Mouse (Mus musculus) frontal cortex, adult (tissue): Measurements from ENCODE around the gene Fndc10.
A peak's percentile ranks its signal among the peaks of the same experiment; 100 is the strongest.
"Not testable (repeated sequence)": the region's sequence is repeated elsewhere in the genome, so short reads cannot be mapped to it uniquely, and the experiment has no call there.

Experiments used
- ATAC-seq: cut with Nextera tagmentation; 2 replicates; pipeline ENCODE4 v1.9.2; 2017; ENCODE audit warnings: mild to moderate bottlenecking, moderate library complexity, mixed read lengths; ENCODE audit not compliant: low TSS enrichment

The Fndc10 gene

GRCm38 (mm10) chr4:155687764-155688163 is 6.4 kb upstream of the Fndc10 start:
- ATAC-seq = not testable (repeated sequence)

GRCm38 (mm10) chr4:155690571-155691375 is 3.4 kb upstream of the Fndc10 start:
- ATAC-seq = no peak

DNA sequence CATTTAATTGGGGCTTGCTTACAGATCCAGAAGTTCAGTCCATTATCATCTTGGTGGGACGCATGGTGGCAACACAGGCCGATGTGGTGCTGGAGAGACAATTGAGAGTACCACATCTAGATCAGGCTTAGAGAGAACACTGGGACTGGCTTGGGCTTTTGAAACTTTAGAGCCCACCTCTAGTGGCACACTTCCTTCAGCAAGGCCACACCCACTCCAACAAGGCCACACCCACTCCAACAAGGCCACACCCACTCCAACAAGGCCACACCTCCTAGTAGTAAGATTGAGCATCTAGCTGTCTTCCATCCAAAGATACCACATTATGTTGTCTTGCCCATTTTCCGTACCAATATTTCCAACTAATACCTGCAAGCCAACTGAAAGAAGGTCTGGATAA is 1.7 kb upstream of the Fndc10 start:
- ATAC-seq = no peak

DNA sequence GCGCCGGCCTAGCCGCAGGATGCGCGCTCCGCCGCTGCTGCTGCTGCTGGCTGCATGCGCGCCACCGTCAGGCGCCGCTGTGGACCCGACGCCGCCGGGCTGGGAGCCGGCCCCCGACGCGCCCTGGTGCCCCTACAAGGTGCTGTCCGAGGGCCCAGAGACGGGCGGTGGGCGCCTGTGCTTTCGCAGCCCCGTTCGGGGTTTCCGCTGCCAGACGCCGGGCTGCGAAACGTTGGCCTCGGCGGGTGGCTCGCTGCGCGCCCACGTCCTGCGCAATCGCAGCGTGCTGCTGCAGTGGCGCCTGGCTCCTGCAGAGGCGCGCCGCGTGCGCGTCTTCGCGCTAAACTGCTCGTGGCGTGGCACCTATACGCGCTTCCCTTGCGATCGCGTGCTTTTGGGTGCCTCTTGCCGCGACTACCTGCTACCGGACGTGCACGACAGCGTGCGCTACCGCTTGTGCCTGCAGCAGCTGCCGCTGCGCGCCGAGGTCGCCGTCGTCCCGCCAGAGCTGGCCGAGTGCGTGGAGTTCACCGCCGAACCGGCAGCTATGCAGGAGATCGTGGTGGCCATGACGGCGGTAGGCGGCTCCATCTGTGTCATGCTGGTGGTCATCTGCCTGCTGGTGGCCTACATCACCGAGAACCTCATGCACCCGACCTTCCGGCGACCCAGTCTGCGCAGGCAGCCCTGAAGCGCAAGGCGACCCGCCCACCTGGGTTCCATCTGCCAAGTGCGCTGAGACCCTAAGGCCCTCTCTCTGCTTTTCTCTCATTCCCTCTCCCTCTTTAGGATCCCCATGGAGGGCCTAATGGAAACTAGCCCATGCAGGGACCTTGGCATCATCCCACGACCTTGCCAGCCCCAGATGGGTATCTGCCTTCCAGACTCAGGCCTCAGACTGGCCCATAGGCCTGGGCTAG is 600 bp downstream of the Fndc10 start:
- ATAC-seq = peak; percentile 64

GRCm38 (mm10) chr4:155695531-155696062 is 1.5 kb downstream of the Fndc10 start:
- ATAC-seq = no peak

DNA sequence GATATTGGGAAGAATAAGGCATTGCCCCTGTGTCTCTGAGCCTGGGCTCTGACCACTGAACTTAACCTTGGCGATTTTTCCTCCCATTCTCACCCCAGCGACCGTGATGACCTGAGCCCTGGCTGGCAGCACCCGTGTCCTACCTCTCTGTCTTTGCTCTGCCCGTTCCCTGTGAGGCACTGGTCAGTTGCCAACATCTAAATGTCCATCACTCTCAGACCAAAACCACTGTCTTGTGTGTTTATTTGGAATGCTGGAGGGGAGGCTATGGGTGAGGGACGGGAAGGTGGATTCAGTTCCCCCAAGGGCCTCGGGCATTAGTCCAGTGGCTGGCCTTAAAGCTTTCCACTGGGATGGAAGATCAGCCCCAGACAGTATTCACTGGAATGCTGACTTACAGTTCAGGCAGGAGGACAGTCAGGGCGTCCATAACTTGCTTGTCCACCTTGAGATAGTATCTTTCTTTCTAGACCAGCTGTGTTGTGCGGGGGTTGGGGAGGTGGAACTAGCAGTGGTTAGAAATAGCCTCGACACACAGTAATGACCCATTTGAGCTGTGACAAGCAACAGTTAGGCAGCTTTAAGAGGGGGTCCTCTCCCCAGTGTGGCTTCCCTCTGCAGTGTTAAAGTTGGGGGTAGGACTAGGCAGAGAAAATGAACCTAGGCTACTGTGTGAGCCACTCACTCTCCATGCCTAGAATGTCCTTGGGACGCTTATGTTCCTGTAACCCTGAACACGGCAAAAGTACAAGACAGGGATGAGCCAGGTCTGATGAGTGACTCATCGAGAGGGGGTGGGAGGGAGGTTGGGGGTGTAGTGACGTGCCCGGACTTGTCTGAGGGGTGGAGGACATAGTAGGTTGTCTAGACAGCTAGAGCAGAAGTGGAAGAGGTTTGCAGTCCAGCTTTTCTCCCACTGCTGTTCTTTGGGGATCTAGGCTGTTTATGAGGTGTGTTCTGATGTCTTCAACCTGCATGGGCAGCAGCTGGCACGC is 2.4 kb downstream of the Fndc10 start:
- peak; percentile 32; the same call in 1 of the 2 replicates for ATAC-seq

- ATAC-seq = no peak
These were observed 6.3 kb downstream of the Fndc10 start for GRCm38 (mm10) chr4:155700425-155700824.

DNA sequence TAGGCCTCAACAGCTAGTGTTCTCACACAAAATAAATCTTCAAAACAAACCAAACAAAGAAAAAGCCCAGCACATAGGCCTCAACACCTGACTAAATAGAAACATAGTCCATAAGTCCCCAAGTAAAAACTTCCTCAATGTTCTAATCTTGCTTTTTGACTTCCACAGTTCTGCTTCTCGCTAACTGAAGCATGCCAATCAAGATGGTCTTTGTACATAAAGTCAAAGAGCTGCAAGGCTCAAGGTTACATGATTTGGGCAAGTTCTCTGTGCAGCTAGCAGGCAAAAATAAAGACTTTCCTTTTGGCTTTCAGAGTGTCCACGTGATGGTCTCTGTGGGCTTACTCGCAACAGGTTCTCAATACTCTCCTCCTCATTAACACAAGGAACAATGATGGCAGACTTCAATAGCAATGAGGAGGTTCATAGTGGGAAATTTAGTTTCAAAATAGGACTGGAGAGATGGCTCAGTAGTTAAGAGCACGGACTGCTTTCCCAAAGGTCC is 9.3 kb downstream of the Fndc10 start:
- ATAC-seq = no peak

GRCm38 (mm10) chr4:155704721-155705591 is 10.8 kb downstream of the Fndc10 start, which contains the start of gene Ssu72:
Gene Ssu72, plus strand, starts transcription at chr4:155704800.
- peak; percentile 79 for ATAC-seq

DNA sequence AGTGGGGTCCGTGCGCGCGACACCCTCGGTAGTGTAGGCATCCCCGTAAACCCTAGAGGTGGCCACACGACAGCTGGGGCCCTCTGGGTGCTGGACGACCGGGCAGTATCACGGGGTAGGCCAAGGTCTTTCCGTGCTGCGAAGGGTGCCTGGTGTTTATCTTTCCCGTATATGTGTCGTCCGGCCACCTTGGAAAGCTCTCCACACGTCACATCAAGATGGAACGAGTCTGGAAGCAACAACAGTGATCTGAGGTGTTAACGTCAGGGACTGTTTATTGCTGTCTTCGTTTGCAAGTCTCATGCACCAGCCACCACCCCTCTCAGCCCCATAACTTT is 11.4 kb downstream of the Fndc10 start:
- no peak for ATAC-seq

DNA sequence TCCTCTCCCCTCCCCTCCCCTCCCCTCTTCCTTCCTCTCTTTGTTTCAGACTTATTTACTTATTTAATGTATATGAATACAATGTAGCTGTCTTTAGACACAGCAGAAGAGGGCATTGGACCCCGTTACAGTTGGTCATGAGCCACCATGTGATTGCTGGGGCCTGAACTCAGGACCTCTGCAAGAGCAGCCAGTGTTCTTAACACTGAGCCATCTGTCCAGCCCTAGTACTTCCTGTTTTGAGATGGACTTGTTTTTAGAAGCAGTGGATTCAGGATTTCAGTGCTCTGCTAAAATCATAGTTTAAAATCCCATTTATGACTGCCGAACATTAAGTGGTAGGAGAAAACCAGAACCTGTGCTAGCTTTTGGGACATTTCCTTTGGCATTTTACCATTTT is 14.4 kb downstream of the Fndc10 start:
- no peak for ATAC-seq

DNA sequence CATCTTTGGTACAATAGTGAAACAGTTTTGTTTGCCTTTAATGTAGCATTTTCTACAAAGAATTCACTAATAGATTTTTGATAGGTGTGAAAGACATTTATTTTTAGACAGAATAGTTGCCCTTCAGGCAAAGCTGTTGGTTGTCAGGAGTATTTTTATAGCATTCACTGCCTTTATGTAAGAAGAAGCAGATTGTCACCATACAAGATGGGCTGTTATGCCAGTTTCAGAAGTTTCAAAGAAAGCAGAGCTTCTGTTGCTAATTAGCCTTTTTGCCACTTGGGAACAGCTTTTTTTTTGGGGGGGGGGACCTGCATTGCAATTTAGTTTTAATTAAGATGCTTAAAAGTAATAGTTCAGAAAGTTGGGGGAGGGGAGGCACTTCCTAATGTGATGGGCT is 14.8 kb downstream of the Fndc10 start:
- no peak; the same call in 1 of the 2 replicates for ATAC-seq

- ATAC-seq = no peak
These were observed 16.5 kb downstream of the Fndc10 start for GRCm38 (mm10) chr4:155710521-155711252.

GRCm38 (mm10) chr4:155721668-155722083 is 27.5 kb downstream of the Fndc10 start:
- ATAC-seq = no peak

- no peak for ATAC-seq
These were observed 33.9 kb downstream of the Fndc10 start for GRCm38 (mm10) chr4:155727993-155728392.

DNA sequence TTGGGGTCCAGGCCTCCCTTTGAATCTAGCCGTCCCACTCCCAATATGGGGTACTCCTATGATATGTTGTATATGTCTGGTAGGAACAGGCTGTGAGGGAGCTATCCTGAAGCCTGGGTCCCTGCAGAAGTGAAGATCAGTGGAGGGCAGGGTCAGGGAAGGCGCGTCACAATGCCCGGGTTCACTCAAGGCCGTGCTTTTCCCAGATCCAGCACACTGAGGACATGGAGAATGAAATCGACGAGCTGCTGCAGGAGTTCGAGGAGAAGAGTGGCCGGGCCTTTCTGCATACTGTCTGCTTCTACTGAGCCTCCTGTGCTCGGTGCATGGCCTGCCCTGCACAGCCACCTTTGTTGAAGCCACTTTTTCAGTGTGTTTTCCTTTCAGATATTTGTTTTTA is 39.1 kb downstream of the Fndc10 start:
- ATAC-seq = no peak

GRCm38 (mm10) chr4:155734350-155734941 is 40.3 kb downstream of the Fndc10 start, which contains the start of gene Tmem240:
Gene Tmem240, plus strand, starts transcription at chr4:155734800.
- ATAC-seq = peak; percentile 66

- no peak for ATAC-seq
These were observed 41.0 kb downstream of the Fndc10 start for GRCm38 (mm10) chr4:155734951-155735702.
